Mouse (Mus musculus): Measurements from ENCODE around the gene Htr6. TPM values are rescaled to one million over a fixed set of nuclear protein-coding genes. Genes with fewer than 3 reads are reported as not detected.

Gene Htr6
- polyA plus RNA-seq, 1 experiment from 2014 or later = 0.56 TPM

DNA sequence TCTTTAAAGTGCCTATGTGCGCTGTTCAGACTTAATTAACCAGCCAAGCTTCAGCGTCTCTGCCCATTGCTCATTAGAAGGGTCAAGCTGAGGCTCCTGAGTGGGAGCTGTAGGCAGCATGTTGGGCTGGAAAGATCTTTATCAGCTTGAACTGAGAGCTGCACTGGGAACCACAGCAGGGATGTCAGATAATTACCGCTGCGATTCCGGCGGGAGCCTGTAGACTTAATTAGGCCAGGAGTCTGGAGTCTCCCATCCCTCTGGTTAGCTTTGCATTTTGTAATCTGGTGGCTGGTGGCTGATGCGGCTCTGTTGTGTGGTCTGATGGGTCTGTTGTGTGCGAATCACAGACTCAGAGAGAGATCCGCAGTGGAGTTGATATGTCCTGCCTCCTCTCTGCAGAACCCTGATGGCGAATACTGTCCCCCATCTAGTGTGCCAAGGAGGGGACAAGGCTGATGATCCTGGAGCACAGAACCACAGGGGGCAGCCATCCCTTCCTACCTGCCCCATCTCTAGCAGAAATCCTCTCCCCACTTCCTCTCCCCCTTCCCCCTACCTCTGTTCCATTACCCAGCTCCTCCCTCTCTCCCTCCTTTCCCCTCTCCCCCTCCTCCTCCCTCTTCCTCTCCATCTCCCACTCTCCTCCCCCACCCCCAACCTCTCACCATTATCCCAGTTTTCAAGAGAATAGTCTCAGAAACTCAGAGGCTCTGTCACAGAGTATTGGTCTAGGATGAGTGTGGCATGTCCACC is 35.1 kb downstream of the Htr6 start:
- no peaks in the 10 kb centered on the region for H3K27me3 ChIP-seq (ENCODE audit: control insufficient read depth, insufficient read depth, low read length)
- peak; percentile 35 for DNase-seq (ENCODE audit: low spot score)
- no peaks in the 10 kb centered on the region for H3K9me3 ChIP-seq (replicated peaks; ENCODE audit: control insufficient read depth, low read length)
- no peak overlapping the region for H3K9ac ChIP-seq (replicated peaks; ENCODE audit: low read length)
- peaks cover 2% of the 10 kb centered on the region; the same call in 1 of the 2 replicates for H3K4me1 ChIP-seq (ENCODE audit: control insufficient read depth, insufficient read depth, low read length)
- H3K36me3 ChIP-seq (replicated peaks; ENCODE audit: control insufficient read depth, insufficient read depth, low read depth, low read length) = no peaks in the 10 kb centered on the region
- no peak overlapping the region for H3K27ac ChIP-seq (replicated peaks; ENCODE audit: low read depth, low read length)
- ATAC-seq (replicated peaks; ENCODE audit: insufficient number of reproducible peaks, low FRiP score, low TSS enrichment, low read depth) = 0 out of 2 replicates have a peak, but pooled peaks have one; percentile 45
- WGBS = 4% methylated on average over 10 of the region's 10 CpGs
- H3K4me2 ChIP-seq (ENCODE audit: low read depth, low read length) = 0 out of 2 replicates have a peak overlapping the region, but pooled peaks have one; percentile 2
- H3K4me3 ChIP-seq (ENCODE audit: low read depth, low read length) = no peak overlapping the region

DNA sequence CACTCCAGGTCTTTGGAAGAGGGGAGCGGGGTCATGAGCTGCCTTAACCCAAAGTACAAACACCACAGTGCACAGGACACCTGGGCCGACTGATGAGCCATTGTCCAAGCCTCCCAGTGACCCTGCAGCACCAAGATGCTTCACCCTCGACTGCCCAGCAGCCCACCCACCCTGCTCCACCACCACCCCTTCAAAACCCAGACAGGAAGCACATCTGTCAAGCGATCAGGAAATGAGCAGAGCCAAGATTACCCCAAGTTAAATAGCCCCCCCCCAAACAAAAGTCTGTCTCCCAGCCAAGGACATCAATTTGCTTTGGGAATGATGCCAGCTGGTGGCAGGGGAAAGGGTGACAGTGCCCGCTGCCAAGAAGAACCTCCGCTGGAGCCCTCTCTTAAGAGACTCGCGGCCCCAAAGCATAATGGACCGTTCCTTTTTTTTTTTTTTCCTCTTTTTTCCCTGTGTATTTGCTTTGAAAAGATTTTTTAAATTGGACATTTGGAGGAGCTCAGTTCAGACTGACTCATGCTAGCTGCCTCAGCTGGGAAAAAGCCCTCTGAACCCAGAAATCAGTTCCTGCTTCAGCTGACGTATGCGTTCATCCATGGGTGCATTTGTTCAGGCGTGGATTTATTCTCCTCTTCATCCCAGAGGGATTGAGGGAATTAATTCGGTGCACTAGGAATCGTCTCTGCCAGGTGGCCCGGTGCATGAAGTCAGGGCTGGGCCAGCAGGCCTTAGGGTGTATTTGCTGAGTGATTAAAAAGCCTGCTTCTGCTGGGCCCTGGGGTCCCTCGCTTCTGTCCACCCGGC is 37.4 kb downstream of the Htr6 start:
- 68% methylated on average over 17 of the region's 17 CpGs for WGBS
- Histone ChIP-seq H3K9me3 (replicated peaks; ENCODE audit: control insufficient read depth, low read length) (no peaks in the 10 kb centered on the region), H3K9ac (replicated peaks; ENCODE audit: low read length) (no peak overlapping the region)

DNA sequence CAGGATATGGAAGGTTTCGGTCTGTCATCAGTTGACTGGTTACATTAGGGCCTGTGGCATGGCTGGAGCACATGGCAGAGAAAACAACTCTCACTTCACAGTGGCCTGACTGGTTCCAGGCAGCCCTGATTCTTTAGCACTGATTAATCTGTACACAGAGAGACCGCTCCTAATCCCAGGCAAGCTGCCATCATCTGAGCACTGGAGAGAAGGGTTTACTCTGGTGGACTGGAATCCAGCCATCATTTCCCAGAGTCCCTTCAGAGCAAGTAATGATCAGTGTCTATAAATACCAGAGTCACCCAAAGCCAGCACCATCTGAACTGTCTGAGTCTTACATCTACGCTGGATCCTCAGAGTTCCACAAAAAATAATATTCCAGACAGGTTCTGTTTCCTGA is 39.6 kb downstream of the Htr6 start:
- WGBS = 95% methylated on average over 3 of the region's 3 CpGs
- ATAC-seq (replicated peaks; ENCODE audit: insufficient number of reproducible peaks, low FRiP score, low TSS enrichment, low read depth) (no peak), DNase-seq (ENCODE audit: low spot score) (no peak)
- H3K9me3 ChIP-seq (replicated peaks; ENCODE audit: control insufficient read depth, low read length) = no peaks in the 10 kb centered on the region
- no peak overlapping the region for H3K4me2 ChIP-seq (ENCODE audit: low read depth, low read length)
- H3K36me3 ChIP-seq (replicated peaks; ENCODE audit: control insufficient read depth, insufficient read depth, low read depth, low read length) = no peaks in the 10 kb centered on the region
- no peaks in the 10 kb centered on the region for H3K27me3 ChIP-seq (ENCODE audit: control insufficient read depth, insufficient read depth, low read length)
- H3K4me1 ChIP-seq (ENCODE audit: control insufficient read depth, insufficient read depth, low read length) = peaks cover 1% of the 10 kb centered on the region; the same call in 1 of the 2 replicates
- H3K27ac ChIP-seq (replicated peaks; ENCODE audit: low read depth, low read length) = no peak overlapping the region
- no peak overlapping the region for H3K9ac ChIP-seq (replicated peaks; ENCODE audit: low read length)
- H3K4me3 ChIP-seq (ENCODE audit: low read depth, low read length) = no peak overlapping the region

More for the DNA sequence above, 37.4 kb downstream of the Htr6 start:
- DNase-seq (ENCODE audit: low spot score) = no peak
- Histone ChIP-seq H3K27me3 (ENCODE audit: control insufficient read depth, insufficient read depth, low read length) (no peaks in the 10 kb centered on the region), H3K4me3 (ENCODE audit: low read depth, low read length) (no peak overlapping the region), H3K4me2 (ENCODE audit: low read depth, low read length) (no peak overlapping the region), H3K36me3 (replicated peaks; ENCODE audit: control insufficient read depth, insufficient read depth, low read depth, low read length) (no peaks in the 10 kb centered on the region), H3K4me1 (ENCODE audit: control insufficient read depth, insufficient read depth, low read length) (peaks cover 2% of the 10 kb centered on the region; the same call in 1 of the 2 replicates), H3K27ac (replicated peaks; ENCODE audit: low read depth, low read length) (no peak overlapping the region)
- ATAC-seq (replicated peaks; ENCODE audit: insufficient number of reproducible peaks, low FRiP score, low TSS enrichment, low read depth) = no peak

DNA sequence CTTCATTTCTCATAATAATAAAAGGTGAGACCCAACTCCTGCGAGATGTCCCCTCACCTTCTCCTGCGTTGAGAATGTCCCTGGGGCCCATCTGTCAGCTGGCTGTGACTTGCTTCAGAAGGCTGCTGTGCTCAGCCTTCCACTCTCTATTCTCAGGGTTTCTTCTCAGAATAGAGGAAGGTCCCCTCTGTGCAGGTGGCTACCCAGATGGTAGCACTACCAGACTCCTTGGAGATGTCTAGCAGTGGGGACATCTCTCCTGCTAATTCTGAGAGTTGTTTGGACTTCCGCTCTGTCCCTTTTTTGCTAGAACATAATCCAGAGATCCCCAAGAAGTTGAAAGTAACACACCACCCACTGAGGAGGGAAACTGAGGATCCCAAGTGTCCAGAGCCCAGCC is 40.4 kb downstream of the Htr6 start:
- Histone ChIP-seq H3K27me3 (ENCODE audit: control insufficient read depth, insufficient read depth, low read length) (no peaks in the 10 kb centered on the region), H3K4me3 (ENCODE audit: low read depth, low read length) (no peak overlapping the region), H3K4me1 (ENCODE audit: control insufficient read depth, insufficient read depth, low read length) (no peaks in the 10 kb centered on the region; the same call in 1 of the 2 replicates), H3K27ac (replicated peaks; ENCODE audit: low read depth, low read length) (no peak overlapping the region), H3K9me3 (replicated peaks; ENCODE audit: control insufficient read depth, low read length) (no peaks in the 10 kb centered on the region), H3K4me2 (ENCODE audit: low read depth, low read length) (no peak overlapping the region), H3K36me3 (replicated peaks; ENCODE audit: control insufficient read depth, insufficient read depth, low read depth, low read length) (no peaks in the 10 kb centered on the region), H3K9ac (replicated peaks; ENCODE audit: low read length) (no peak overlapping the region)
- ATAC-seq (replicated peaks; ENCODE audit: insufficient number of reproducible peaks, low FRiP score, low TSS enrichment, low read depth) = no peak
- WGBS = 78% methylated on average over 3 of the region's 3 CpGs
- DNase-seq (ENCODE audit: low spot score) = no peak

DNA sequence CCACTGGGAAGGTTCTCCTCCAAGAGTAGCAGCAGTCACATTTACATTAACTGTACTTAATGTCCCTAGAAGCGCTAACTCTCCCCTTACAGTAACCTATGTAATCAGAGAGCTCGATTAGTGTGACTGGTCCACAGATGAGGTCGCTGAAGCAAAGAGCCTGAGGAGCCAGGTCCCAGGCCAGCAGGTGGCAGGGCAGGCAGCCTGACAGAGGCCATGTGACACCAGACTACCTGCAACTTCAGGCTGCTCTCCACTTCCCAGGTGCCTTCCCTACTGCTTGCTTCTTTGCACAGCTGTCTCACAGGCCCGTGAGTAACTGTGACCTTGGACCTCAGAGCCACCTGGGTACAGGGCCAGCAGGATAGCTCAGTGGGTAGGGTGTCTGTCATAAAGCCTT is 40.8 kb downstream of the Htr6 start:
- DNase-seq (ENCODE audit: low spot score) (no peak), ATAC-seq (replicated peaks; ENCODE audit: insufficient number of reproducible peaks, low FRiP score, low TSS enrichment, low read depth) (no peak)
- Histone ChIP-seq H3K9ac (replicated peaks; ENCODE audit: low read length) (no peak overlapping the region), H3K4me3 (ENCODE audit: low read depth, low read length) (no peak overlapping the region), H3K27me3 (ENCODE audit: control insufficient read depth, insufficient read depth, low read length) (no peaks in the 10 kb centered on the region), H3K27ac (replicated peaks; ENCODE audit: low read depth, low read length) (no peak overlapping the region), H3K4me2 (ENCODE audit: low read depth, low read length) (no peak overlapping the region), H3K4me1 (ENCODE audit: control insufficient read depth, insufficient read depth, low read length) (no peaks in the 10 kb centered on the region; the same call in 1 of the 2 replicates), H3K9me3 (replicated peaks; ENCODE audit: control insufficient read depth, low read length) (no peaks in the 10 kb centered on the region), H3K36me3 (replicated peaks; ENCODE audit: control insufficient read depth, insufficient read depth, low read depth, low read length) (no peaks in the 10 kb centered on the region)
- WGBS = 56% methylated on average over 4 of the region's 4 CpGs

DNA sequence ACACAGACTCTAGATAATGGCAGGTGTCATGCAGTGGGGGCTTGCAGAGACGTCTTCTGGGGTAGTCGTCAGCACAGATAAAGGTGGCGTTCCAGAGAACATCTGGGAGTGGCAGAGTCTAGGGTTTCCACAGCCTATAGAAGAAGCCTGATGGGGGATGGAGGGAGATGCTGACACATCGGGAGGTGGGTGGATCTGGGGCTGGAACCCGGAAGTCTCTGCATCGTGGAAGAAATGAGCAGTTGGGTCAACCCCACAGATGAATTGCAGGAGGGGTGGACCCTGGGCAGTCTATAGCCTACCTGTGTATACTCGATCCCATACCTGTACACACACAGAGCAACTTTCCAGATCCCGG is 41.4 kb downstream of the Htr6 start:
- WGBS = 83% methylated on average over 8 of the region's 8 CpGs
- H3K27me3 ChIP-seq (ENCODE audit: control insufficient read depth, insufficient read depth, low read length) = no peaks in the 10 kb centered on the region
- H3K4me3 ChIP-seq (ENCODE audit: low read depth, low read length) = no peak overlapping the region
- no peaks in the 10 kb centered on the region for H3K36me3 ChIP-seq (replicated peaks; ENCODE audit: control insufficient read depth, insufficient read depth, low read depth, low read length)
- ATAC-seq (replicated peaks; ENCODE audit: insufficient number of reproducible peaks, low FRiP score, low TSS enrichment, low read depth) (no peak), DNase-seq (ENCODE audit: low spot score) (no peak)
- no peaks in the 10 kb centered on the region; the same call in 1 of the 2 replicates for H3K4me1 ChIP-seq (ENCODE audit: control insufficient read depth, insufficient read depth, low read length)
- no peak overlapping the region for H3K4me2 ChIP-seq (ENCODE audit: low read depth, low read length)
- H3K9me3 ChIP-seq (replicated peaks; ENCODE audit: control insufficient read depth, low read length) = no peaks in the 10 kb centered on the region
- H3K27ac ChIP-seq (replicated peaks; ENCODE audit: low read depth, low read length) = no peak overlapping the region
- no peak overlapping the region for H3K9ac ChIP-seq (replicated peaks; ENCODE audit: low read length)

DNA sequence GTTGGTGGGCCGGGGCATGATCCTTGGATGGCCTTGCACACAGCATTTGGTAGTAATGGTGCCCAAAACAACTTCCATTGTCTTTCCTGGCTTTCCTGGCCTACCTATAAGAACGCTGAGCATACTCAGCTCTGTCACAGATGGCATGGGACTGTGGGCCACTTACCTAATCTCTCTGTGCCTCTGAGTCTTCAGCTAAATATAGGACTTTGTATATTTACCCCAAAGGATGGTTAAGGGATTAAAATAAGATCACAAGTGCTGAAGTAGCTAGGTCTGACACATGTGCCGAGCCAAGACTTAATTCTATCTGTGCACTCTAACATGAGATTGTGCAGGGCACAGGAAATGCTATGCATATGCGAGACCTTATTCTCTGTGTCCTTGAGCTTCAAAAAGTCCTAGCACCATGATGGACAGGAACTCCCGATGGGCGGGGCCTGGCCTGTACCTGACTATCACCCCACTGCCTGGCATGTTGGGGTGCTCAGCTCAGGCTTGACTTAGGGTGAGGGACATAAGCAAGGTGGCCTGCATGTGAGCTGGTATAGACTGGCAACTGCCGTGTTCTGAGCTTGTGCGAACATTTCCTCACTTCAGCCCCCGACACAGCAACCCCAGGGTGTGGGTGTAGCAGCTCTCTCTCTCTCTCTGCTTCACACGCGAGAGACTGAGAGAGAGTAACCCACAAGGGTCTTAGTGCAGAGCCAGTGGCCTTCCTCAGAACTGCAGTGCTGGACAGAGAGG is 41.9 kb downstream of the Htr6 start:
- Histone ChIP-seq H3K36me3 (replicated peaks; ENCODE audit: control insufficient read depth, insufficient read depth, low read depth, low read length) (no peaks in the 10 kb centered on the region), H3K27ac (replicated peaks; ENCODE audit: low read depth, low read length) (no peak overlapping the region), H3K9ac (replicated peaks; ENCODE audit: low read length) (no peak overlapping the region), H3K4me2 (ENCODE audit: low read depth, low read length) (no peak overlapping the region), H3K9me3 (replicated peaks; ENCODE audit: control insufficient read depth, low read length) (no peaks in the 10 kb centered on the region), H3K4me3 (ENCODE audit: low read depth, low read length) (no peak overlapping the region), H3K4me1 (ENCODE audit: control insufficient read depth, insufficient read depth, low read length) (no peaks in the 10 kb centered on the region; the same call in 1 of the 2 replicates), H3K27me3 (ENCODE audit: control insufficient read depth, insufficient read depth, low read length) (no peaks in the 10 kb centered on the region)
- WGBS = 86% methylated on average over 11 of the region's 11 CpGs
- DNase-seq (ENCODE audit: low spot score) (no peak), ATAC-seq (replicated peaks; ENCODE audit: insufficient number of reproducible peaks, low FRiP score, low TSS enrichment, low read depth) (no peak)
